Mouse (Mus musculus): ENCODE measurements at regions not wholly inside any gene's neighbourhood (a gene's known extent, or its start where the extent isn't known, plus 50 kb on each side); places are given as distances from the start of the nearest gene placed in this dataset.

GRCm38 (mm10) chr8:91941005-91941404, 139.1 kb upstream of the Irx3 start:
- no peak for DNase-seq

DNA sequence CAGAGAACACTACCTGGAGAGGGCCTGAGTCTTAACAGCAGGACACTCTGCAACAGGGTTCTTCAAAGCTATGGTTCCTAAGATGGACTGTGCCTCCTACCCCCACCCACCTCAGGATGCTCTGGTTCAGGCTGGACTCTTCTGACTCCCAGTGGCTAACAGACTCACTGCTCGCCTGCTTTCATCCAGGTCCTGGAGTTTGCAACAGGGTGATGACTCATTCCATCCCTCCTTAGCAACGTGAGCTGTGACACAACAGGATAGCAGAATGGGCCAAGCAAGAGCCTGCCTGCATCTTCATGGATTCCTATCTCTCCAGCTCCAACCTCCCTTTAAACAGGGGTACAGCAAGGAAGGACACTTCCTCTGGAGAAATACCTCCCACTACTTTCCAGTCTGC, 135.4 kb upstream of the Irx3 start:
- DNase-seq, result no peak

DNA sequence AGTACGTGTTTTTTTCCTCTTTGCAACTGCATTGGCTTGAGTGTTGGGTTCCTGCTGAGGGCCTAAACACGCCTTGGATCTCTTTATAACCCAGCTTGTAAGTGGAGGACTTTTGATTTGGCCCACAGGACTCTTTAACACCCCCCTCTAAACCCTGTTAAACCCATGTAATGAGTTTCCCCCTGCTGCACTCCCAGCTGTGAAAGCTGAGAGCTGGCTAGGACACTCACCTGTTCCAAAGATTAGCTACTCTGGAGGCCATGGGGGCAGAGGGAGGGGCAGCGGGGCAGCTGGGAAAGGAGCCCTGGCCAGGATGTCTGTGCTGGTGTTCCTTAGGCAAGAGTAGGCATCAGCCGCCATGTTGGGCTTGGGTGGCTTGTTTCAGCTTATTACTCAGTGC, 128.7 kb upstream of the Irx3 start:
- no peak for DNase-seq

- no peak for DNase-seq
These were observed 124.2 kb upstream of the Irx3 start for GRCm38 (mm10) chr8:91925968-91926524.

DNA sequence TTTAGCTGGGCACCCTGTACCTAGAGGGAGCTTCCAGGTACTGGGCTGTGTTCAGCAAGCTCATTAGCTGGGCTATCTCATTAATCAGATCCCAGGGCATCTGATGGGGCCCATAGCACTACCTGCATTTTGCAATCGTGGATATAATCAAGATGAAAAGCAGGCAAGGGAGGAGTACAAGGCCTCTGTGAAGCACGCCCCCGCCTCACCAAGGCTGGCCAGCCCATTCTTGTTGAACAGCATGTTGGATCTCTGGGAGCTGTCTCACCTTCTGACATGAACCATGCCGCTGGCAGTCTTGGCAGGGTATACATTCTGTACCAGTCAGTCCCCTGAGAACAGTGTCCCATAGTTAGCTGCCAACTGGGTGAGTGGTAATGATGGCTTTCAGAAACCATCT, 122.3 kb upstream of the Irx3 start:
- DNase-seq, result no peak

GRCm38 (mm10) chr8:91922211-91922874, 120.5 kb upstream of the Irx3 start:
- no peak for DNase-seq

- DNase-seq, result no peak
These were observed 116.0 kb upstream of the Irx3 start for GRCm38 (mm10) chr8:91917834-91918233.

DNA sequence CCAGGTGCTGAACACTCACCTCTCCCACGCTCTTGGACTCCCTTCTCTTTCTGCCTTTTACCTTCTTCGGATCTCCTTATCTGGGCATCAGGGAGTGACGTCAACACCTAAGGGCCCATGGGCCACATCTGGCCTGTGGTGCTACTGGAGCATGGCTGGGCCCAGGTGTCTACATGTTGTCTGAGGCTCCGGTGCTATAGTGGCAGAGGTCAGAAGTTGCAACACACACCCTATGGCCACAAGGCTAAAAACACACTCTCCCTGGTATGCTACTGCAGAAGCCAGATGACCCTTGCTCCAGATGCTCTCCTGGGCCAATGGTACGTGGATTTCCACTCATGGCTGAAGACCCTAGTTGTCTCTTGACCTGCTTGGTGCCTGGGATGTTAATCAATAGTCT, 112.1 kb upstream of the Irx3 start:
- DNase-seq, result no peak

DNA sequence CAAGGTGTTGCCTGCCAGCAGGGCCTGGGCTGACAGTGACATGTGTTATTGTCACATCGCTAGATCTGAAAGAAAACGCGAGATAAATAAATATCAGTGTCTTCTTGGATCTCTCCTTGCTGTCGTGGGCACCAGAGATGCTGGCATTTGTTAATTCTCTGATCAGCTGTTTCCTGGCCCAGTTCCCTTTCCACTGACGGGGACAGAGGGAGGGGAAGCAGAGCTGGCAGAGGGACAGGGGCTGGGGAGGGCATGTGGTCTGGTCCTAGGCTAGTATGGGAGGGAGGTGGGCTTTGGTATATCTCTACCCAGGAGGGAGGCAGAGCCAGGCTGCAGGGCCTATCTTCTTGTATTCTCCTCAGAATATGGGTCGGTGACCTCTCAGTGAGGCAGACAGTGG, 111.3 kb upstream of the Irx3 start:
- DNase-seq, result no peak

DNA sequence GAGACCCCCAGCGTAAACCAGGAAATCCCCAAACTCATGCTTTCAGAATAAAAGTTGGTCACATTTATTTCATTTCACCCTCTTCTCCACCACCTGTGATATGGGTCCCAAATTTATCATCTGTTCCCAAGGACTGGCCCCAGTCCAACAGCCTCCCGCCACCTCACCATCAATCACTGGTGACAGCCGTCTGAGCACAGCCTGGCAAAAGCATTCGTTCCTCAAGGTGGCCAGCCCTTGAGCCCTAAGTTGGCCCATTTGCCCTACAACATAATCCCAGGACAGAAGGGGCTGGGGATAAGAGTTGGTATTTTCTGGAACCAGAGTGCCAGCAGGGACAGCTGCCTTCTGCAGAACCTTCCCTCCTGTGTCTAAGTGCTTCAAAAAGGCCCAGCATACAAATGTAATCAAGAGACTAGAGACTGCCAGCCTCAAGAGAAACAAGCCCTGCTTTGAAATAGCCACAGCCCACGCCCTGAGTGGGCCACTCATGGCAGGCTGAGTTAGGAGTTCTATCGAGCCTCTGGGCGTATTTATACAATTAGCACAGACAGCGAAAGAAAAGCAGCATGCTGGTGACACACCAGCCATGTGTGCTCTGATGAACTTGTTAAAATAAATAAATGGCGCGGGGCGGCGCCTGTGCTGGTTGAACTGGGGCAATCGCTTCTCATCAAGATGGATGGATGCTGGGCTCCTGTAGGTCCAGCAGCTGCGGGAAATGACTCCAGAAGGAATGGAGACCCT, 107.9 kb upstream of the Irx3 start:
- DNase-seq, result no peak

- no peak for DNase-seq
These were observed 107.0 kb upstream of the Irx3 start for GRCm38 (mm10) chr8:91908731-91909353.

DNA sequence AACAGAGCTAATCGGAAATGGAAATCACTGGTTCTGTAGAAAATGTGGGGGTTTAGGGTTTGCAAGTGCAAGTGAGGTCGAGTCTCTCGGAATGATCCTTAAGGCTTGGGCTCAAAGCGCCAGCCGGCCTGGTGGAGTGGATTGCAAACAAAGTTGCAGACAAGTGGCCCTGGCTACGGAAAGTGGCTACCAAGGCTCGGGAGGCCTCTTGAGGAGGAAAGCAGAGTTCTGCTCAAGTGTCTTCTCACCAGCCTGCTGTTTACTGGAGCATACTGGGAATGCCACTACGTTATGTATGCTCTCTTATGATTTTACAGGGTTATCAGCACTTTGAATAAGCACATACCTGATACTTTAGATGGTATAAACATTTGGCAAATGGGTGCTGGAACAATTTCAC, 105.3 kb upstream of the Irx3 start:
- DNase-seq, result no peak

DNA sequence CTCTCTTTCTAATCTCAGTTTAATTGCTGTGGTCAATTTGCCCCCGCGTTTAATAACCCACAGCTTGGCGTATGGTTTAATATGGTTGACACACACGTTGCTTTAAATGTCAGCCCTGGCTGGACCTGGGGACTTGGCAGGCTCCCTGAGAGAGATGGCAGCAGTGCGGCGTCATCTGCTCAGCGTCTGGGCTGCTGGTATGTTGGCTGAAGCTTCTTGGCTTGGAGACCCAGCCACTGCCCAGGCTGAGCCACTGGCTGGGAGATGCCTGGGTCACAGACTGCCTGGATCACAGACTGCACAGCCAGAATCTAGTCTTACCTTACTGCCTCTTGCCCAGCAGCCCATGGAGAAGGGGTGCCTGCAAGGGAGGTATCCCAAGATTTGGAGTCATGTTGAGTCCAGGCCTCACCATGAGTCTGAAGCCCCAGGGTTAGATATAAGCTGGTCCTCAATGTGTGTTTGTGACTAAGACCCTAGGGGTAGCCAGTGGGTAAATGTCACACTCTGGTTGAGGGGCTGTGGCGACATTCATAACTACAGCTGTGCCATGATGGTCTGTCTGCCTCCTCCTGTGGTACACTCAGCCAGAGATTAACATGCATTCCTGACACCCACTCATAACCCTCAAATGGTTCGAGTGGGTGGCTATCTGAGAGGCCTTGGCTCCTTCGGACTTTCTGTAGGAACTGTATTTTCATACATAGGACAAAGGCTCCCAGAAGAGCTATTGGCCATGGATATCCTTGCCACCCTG, 99.8 kb upstream of the Irx3 start:
- no peak for DNase-seq

GRCm38 (mm10) chr8:91899747-91900146, 97.9 kb upstream of the Irx3 start:
- DNase-seq, result peak in 1 of 2 experiments; percentile 14

DNA sequence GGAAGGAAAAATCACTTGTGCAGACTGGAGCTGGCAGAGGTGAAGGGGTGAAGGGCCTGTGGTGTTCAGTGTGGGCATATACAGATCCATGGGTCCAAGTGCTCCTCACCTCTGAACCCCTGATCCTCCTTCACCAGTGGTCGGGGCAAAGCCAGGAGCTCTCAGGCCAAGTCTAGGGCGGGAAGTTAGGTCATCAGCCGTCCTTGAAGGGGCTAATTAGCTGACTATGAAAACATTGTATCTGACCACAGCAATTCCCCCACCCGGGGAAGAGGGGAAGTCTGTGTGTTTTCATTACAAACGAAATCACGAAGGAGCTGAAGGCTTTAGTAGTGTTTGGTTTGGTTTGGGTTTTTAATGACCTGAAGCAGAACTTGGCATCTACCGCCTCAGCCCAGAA, 95.5 kb upstream of the Irx3 start:
- DNase-seq, result no peak

GRCm38 (mm10) chr8:91895987-91896386, 94.1 kb upstream of the Irx3 start:
- DNase-seq, result no peak

GRCm38 (mm10) chr8:91884862-91885261, 83.0 kb upstream of the Irx3 start:
- no peak for DNase-seq

- DNase-seq, result no peak
These were observed 82.5 kb upstream of the Irx3 start for GRCm38 (mm10) chr8:91884325-91884724.

DNA sequence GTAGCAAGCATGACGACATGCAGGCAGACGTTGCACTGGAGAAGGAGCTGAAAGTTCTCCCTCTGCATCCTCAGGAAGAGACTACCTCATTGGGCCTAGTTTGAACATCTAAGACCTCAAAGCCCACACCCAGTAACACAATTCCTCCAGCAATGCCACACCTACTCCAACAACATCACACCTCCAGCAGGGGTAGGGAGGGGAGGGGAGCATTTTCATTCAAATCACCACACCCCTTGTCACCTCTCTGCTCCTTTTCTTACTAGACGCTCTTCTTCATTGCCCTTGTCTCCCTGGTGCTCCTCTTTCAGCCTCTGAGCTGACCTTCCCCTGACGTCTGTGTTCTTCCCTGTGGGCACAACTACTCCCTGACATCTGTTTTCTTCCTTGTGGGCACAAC, 81.1 kb upstream of the Irx3 start:
- DNase-seq, result no peak

- DNase-seq, result peak; percentile 32 to 68
These were observed 77.0 kb upstream of the Irx3 start for GRCm38 (mm10) chr8:91878886-91879285.

DNA sequence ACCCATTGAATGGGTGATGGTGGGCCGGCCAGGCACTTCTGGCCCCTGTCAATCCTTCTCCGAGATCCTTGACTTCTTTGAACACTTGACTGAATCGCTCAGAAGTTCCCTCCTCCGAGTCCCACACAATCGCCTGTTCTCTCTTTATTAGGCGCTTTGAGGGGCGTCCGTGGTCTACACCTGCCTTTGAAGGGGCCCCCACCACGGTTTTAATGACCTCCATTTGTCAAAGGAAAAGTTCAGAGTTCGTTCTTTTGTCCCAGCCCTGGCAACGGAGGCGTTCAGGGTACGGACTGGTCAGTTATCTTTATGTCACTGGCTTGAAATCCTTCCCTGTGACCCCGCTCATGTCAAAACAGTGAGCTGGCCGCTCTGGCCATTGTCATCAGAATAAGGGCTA, 74.3 kb upstream of the Irx3 start:
- no peak for DNase-seq

- DNase-seq, result peak; percentile 30 to 52
These were observed 71.4 kb upstream of the Irx3 start for GRCm38 (mm10) chr8:91873232-91873631.
